Mouse (Mus musculus): ENCODE data around the gene Samd5.
A peak's percentile ranks its signal among the peaks of the same experiment; 100 is the strongest.

The Samd5 gene

GRCm38 (mm10) chr10:9674561-9675521, at the start of gene Samd5:
Gene Samd5, minus strand, starts transcription at chr10:9675208.
- DNase-seq (ENCODE audit: low read depth, low spot score), result no peak

GRCm38 (mm10) chr10:9722519-9723303, 47.7 kb upstream of the Samd5 start:
- no peak for DNase-seq (ENCODE audit: low read depth, low spot score)

GRCm38 (mm10) chr10:9720027-9720426, 45.0 kb upstream of the Samd5 start:
- DNase-seq (ENCODE audit: low read depth, low spot score), result no peak

- no peak for DNase-seq (ENCODE audit: low read depth, low spot score)
Observed at GRCm38 (mm10) chr10:9718086-9718485, 43.1 kb upstream of the Samd5 start.

GRCm38 (mm10) chr10:9704956-9705355, 29.9 kb upstream of the Samd5 start:
- DNase-seq (ENCODE audit: low read depth, low spot score), result no peak

GRCm38 (mm10) chr10:9699071-9699761, 24.2 kb upstream of the Samd5 start:
- DNase-seq (ENCODE audit: low read depth, low spot score), result no peak

- no peak for DNase-seq (ENCODE audit: low read depth, low spot score)
Observed at GRCm38 (mm10) chr10:9698141-9698540, 23.1 kb upstream of the Samd5 start.

- DNase-seq (ENCODE audit: low read depth, low spot score), result no peak
Observed at GRCm38 (mm10) chr10:9696543-9697141, 21.6 kb upstream of the Samd5 start.

- no peak for DNase-seq (ENCODE audit: low read depth, low spot score)
Observed at GRCm38 (mm10) chr10:9693990-9694699, 19.1 kb upstream of the Samd5 start.

GRCm38 (mm10) chr10:9680928-9681327, 5.9 kb upstream of the Samd5 start:
- no peak for DNase-seq (ENCODE audit: low read depth, low spot score)

- no peak for DNase-seq (ENCODE audit: low read depth, low spot score)
Observed at GRCm38 (mm10) chr10:9679911-9680310, 4.9 kb upstream of the Samd5 start.

GRCm38 (mm10) chr10:9678071-9678470, 3.1 kb upstream of the Samd5 start:
- no peak for DNase-seq (ENCODE audit: low read depth, low spot score)

- peak; percentile 79 for DNase-seq (ENCODE audit: low read depth, low spot score)
Observed at GRCm38 (mm10) chr10:9676886-9677285, 1.9 kb upstream of the Samd5 start.

GRCm38 (mm10) chr10:9676418-9676786, 1.4 kb upstream of the Samd5 start:
- no peak for DNase-seq (ENCODE audit: low read depth, low spot score)

- DNase-seq (ENCODE audit: low read depth, low spot score), result no peak
Observed at GRCm38 (mm10) chr10:9675550-9676417, 776 bp upstream of the Samd5 start.

- DNase-seq (ENCODE audit: low read depth, low spot score), result no peak
Observed at GRCm38 (mm10) chr10:9673276-9673675, 1.7 kb downstream of the Samd5 start.

- DNase-seq (ENCODE audit: low read depth, low spot score), result no peak
Observed at GRCm38 (mm10) chr10:9672751-9673150, 2.3 kb downstream of the Samd5 start.

GRCm38 (mm10) chr10:9670351-9670750, 4.7 kb downstream of the Samd5 start:
- DNase-seq (ENCODE audit: low read depth, low spot score), result no peak

- no peak for DNase-seq (ENCODE audit: low read depth, low spot score)
Observed at GRCm38 (mm10) chr10:9668791-9669190, 6.2 kb downstream of the Samd5 start.

GRCm38 (mm10) chr10:9652946-9653345, 22.1 kb downstream of the Samd5 start:
- DNase-seq (ENCODE audit: low read depth, low spot score), result no peak

Data from embryo, embryonic 11.5 days (tissue).